Mouse (Mus musculus): ENCODE data around the gene Olfr503.
"Not testable (repeated sequence)": the region's sequence is repeated elsewhere in the genome, so short reads cannot be mapped to it uniquely, and the experiment has no call there.

Gene Olfr503

GRCm38 (mm10) chr7:108544227-108544626 lies at the start of gene Olfr503:
TSS of gene Olfr503 (plus strand) at chr7:108544527.
- DNase-seq (ENCODE audit: low read depth, low spot score) = not testable (repeated sequence)

- no peak for DNase-seq (ENCODE audit: low read depth, low spot score)
Observed at GRCm38 (mm10) chr7:108524965-108525364, 19.4 kb upstream of the Olfr503 start, which contains the start of gene Olfr502. TSS of gene Olfr502 (minus strand) at chr7:108525065.

GRCm38 (mm10) chr7:108542416-108542815 lies 1.9 kb upstream of the Olfr503 start:
- DNase-seq (ENCODE audit: low read depth, low spot score) = no peak

DNA sequence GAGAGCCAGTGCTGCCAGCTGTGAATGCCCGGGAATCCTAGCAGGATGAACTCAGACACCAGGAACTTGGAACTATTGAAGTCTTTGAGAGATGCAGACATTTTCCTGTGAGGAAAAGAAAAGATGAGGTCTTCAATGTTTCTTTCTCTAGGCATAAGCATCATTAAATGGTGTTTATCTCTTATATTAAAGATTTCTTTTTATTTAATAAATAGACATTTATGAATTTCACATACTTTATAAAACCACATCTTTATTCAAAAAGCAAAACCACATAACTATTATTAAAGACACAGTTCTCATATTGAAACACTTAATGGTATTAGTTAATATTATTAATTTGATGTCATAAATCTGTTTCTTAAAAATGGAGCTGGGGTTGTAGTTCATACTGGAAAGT lies 21.4 kb downstream of the Olfr503 start, which contains the start of gene Olfr504:
TSS of gene Olfr504 (minus strand) at position 101 of the 400 bp plus-strand sequence.
- no peak for DNase-seq (ENCODE audit: low read depth, low spot score)

DNA sequence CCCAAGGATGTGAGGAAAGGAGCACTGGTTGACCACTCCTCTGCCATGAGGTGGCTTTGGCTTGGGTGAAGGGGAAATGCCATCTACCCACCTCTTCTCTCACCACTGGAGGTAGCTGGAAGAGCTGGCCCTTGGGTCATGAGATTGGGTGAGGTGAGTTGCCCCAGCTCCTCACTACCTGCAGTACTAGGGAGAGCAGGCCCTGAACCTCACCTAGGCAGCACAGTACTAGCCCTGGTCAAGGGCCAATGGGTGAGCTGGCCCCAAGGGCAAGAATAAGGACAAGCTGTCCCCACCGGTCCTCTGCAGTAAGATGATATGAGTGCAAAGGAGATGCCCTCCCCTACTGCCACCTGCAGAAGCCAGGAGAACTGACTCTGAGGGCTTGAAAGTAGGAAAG lies 45.5 kb downstream of the Olfr503 start:
- DNase-seq (ENCODE audit: low read depth, low spot score) = no peak

All from retina, postnatal 7 days (tissue).